Mouse (Mus musculus) MEL (cell line): Measurements from ENCODE around the gene Slc13a3. TPM values are rescaled to one million over a fixed set of nuclear protein-coding genes. Genes with fewer than 3 reads are reported as not detected.

Experiments
- DNase-seq: peaks from one replicate; pipeline ENCODE4 v3.0.0; 2011; ENCODE audit warnings: low read depth, low spot score
- H3K27ac ChIP-seq: 2 replicates; pipeline ENCODE4 v1.5.1; 2012; ENCODE audit warnings: low read depth, mild to moderate bottlenecking, control low read depth, low read length, moderate library complexity; ENCODE audit not compliant: control insufficient read depth
- H3K27me3 ChIP-seq, 2 experiments: fragments of 150-350 bp in 1 of 2; sonication (generic) in 1 of 2; 2 replicates each; pipeline ENCODE4 v1.6.1; 2012; ENCODE audit warnings: low read length in 2 of 2, mild to moderate bottlenecking in 2 of 2, improper control_type of control experiment in 1 of 2, moderate library complexity in 1 of 2; ENCODE audit not compliant: insufficient read depth in 2 of 2, control insufficient read depth in 1 of 2
- H3K36me3 ChIP-seq, 2 experiments: 2 replicates each; pipeline ENCODE4 v1.6.1; 2012 to 2014; ENCODE audit warnings: low read length in 2 of 2, improper control_type of control experiment in 1 of 2, inconsistent platforms in 1 of 2, mild to moderate bottlenecking in 1 of 2; ENCODE audit not compliant: insufficient read depth in 2 of 2, control insufficient read depth in 1 of 2
- H3K4me1 ChIP-seq, 2 experiments: fragments of 150-350 bp in 1 of 2; sonication (generic) in 1 of 2; 2 replicates each; pipeline ENCODE4 v1.6.1; 2012; ENCODE audit warnings: low read length in 2 of 2, improper control_type of control experiment in 1 of 2, mild to moderate bottlenecking in 1 of 2; ENCODE audit not compliant: insufficient read depth in 2 of 2, control insufficient read depth in 1 of 2
- H3K4me3 ChIP-seq, 2 experiments: fragments of 150-350 bp in 1 of 2; sonication (generic) in 1 of 2; 2 replicates each; pipeline ENCODE4 v1.5.1; 2012; ENCODE audit warnings: low read depth in 2 of 2, low read length in 2 of 2, mild to moderate bottlenecking in 2 of 2, moderate library complexity in 2 of 2, control low read depth in 1 of 2, improper control_type of control experiment in 1 of 2; ENCODE audit not compliant: control insufficient read depth in 1 of 2, insufficient read depth in 1 of 2
- H3K79me2 ChIP-seq: 2 replicates; pipeline ENCODE4 v1.6.1; 2012; ENCODE audit warnings: mild to moderate bottlenecking, low read length, moderate library complexity; ENCODE audit not compliant: control insufficient read depth, poor library complexity, insufficient read depth
- H3K9ac ChIP-seq: 2 replicates; pipeline ENCODE4 v1.6.1; 2012; ENCODE audit warnings: low read depth, mild to moderate bottlenecking, control low read depth, low read length, moderate library complexity; ENCODE audit not compliant: control insufficient read depth, poor library complexity, severe bottlenecking
- H3K9me3 ChIP-seq: fragments of 150-350 bp; sonication (generic); replicated peaks from 2 replicates; pipeline ENCODE4 v1.6.1; 2012; ENCODE audit warnings: mild to moderate bottlenecking, low read length, improper control_type of control experiment, moderate library complexity; ENCODE audit not compliant: insufficient read depth
- ELF1 ChIP-seq: IDR thresholded peaks from 2 replicates; pipeline ENCODE4 v1.6.1; 2014; ENCODE audit warnings: low read depth, mild to moderate bottlenecking, inconsistent platforms, low read length, improper control_type of control experiment, moderate library complexity
- EP300 ChIP-seq, 2 experiments: IDR thresholded peaks; 2 replicates each; pipeline ENCODE4 v1.6.1; 2011; ENCODE audit warnings: improper control_type of control experiment in 2 of 2, low read length in 2 of 2, low read depth in 1 of 2, mild to moderate bottlenecking in 1 of 2
- ETS1 ChIP-seq: IDR thresholded peaks from 2 replicates; pipeline ENCODE4 v1.6.1; 2012; ENCODE audit warnings: low read depth, mild to moderate bottlenecking, inconsistent platforms, low read length, improper control_type of control experiment, moderate library complexity
- GATA1 ChIP-seq: IDR thresholded peaks from 2 replicates; pipeline ENCODE4 v1.6.1; 2011; ENCODE audit warnings: low read depth, low read length, improper control_type of control experiment
- HCFC1 ChIP-seq: IDR thresholded peaks from 2 replicates; pipeline ENCODE4 v1.6.1; 2012; ENCODE audit warnings: low read depth, mild to moderate bottlenecking, inconsistent platforms, low read length, improper control_type of control experiment, moderate library complexity
- JUND ChIP-seq: IDR thresholded peaks from 2 replicates; pipeline ENCODE4 v1.6.1; 2011; ENCODE audit warnings: low read depth, mild to moderate bottlenecking, improper control_type of control experiment, low read length
- KAT2A ChIP-seq: conservative IDR thresholded peaks from 2 replicates; pipeline ENCODE4 v1.6.1; 2012; ENCODE audit warnings: low read depth, low read length, improper control_type of control experiment, inconsistent platforms
- MAX ChIP-seq: IDR thresholded peaks from 2 replicates; pipeline ENCODE4 v1.6.1; 2011; ENCODE audit warnings: low read length, improper control_type of control experiment
- MEF2A ChIP-seq: IDR thresholded peaks from 2 replicates; pipeline ENCODE4 v1.6.1; 2014; ENCODE audit warnings: low read depth, mild to moderate bottlenecking, inconsistent platforms, low read length, improper control_type of control experiment; ENCODE audit not compliant: poor library complexity, insufficient replicate concordance, severe bottlenecking; ENCODE audit errors: extremely low read depth
- MYB ChIP-seq: IDR thresholded peaks from 2 replicates; pipeline ENCODE4 v1.6.1; 2011; ENCODE audit warnings: mild to moderate bottlenecking, low read depth, low read length, improper control_type of control experiment
- NELFE ChIP-seq: IDR thresholded peaks from 2 replicates; pipeline ENCODE4 v1.6.1; 2011; ENCODE audit warnings: low read depth, low read length, improper control_type of control experiment
- POLR2AphosphoS2 ChIP-seq: IDR thresholded peaks from 2 replicates; pipeline ENCODE4 v1.6.1; 2011; ENCODE audit warnings: low read length, improper control_type of control experiment
- POLR2AphosphoS5 ChIP-seq: IDR thresholded peaks from 2 replicates; pipeline ENCODE4 v1.6.1; 2012; ENCODE audit warnings: low read depth, borderline replicate concordance, mild to moderate bottlenecking, inconsistent platforms, low read length, moderate library complexity, mixed read lengths
- SIN3A ChIP-seq: IDR thresholded peaks from 2 replicates; pipeline ENCODE4 v1.6.1; 2012; ENCODE audit warnings: low read length, improper control_type of control experiment, inconsistent platforms
- SMC3 ChIP-seq: IDR thresholded peaks from 2 replicates; pipeline ENCODE4 v1.6.1; 2011; ENCODE audit warnings: low read depth, low read length, improper control_type of control experiment
- TAL1 ChIP-seq: IDR thresholded peaks from 2 replicates; pipeline ENCODE4 v1.6.1; 2012; ENCODE audit warnings: mild to moderate bottlenecking, inconsistent platforms, low read length, moderate library complexity, mixed read lengths
- TBP ChIP-seq: IDR thresholded peaks from 2 replicates; pipeline ENCODE4 v1.8.0; 2011; ENCODE audit warnings: low read depth, low read length, improper control_type of control experiment
- UBTF ChIP-seq: IDR thresholded peaks from 2 replicates; pipeline ENCODE4 v1.6.1; 2012; ENCODE audit warnings: low read depth, mild to moderate bottlenecking, inconsistent platforms, low read length, improper control_type of control experiment, moderate library complexity, borderline replicate concordance; ENCODE audit not compliant: insufficient read depth
- USF2 ChIP-seq, 2 experiments: IDR thresholded peaks; 2 replicates each; pipeline ENCODE4 v1.6.1; 2011 to 2012; ENCODE audit warnings: improper control_type of control experiment in 2 of 2, low read length in 2 of 2, borderline replicate concordance in 1 of 2, inconsistent platforms in 1 of 2, low read depth in 1 of 2, mild to moderate bottlenecking in 1 of 2; ENCODE audit not compliant: insufficient read depth in 1 of 2
- ZC3H11A ChIP-seq: IDR thresholded peaks from 2 replicates; pipeline ENCODE4 v1.6.1; 2012; ENCODE audit warnings: low read depth, mild to moderate bottlenecking, inconsistent platforms, low read length, improper control_type of control experiment
- ZKSCAN1 ChIP-seq: IDR thresholded peaks from 2 replicates; pipeline ENCODE4 v1.6.1; 2012; ENCODE audit warnings: low read depth, mild to moderate bottlenecking, inconsistent platforms, low read length, improper control_type of control experiment, moderate library complexity
- polyA plus RNA-seq, 2 experiments: library from polyadenylated mRNA; stranded (reverse) in 1 of 2; unstranded in 1 of 2; fragments of >175 nt in 1 of 2; fragments of >200 nt in 1 of 2; gene quantifications; 2 replicates each; pipeline versions ENCODE4 v1.2.1 to v1.2.4; 2012; ENCODE audit warnings: low replicate concordance in 2 of 2, low read depth in 1 of 2; ENCODE audit not compliant: insufficient read length in 2 of 2, insufficient read depth in 1 of 2, missing spikeins in 1 of 2
- total RNA-seq: library from RNA; depleted of rRNA; stranded (reverse); fragments of 300-350 nt; gene quantifications from 2 replicates; pipeline ENCODE4 v1.2.3, GENCODE M21; 2012; rRNA removed

Gene Slc13a3
- total RNA-seq = not detected in 2 replicates
- polyA plus RNA-seq = not detected

DNA sequence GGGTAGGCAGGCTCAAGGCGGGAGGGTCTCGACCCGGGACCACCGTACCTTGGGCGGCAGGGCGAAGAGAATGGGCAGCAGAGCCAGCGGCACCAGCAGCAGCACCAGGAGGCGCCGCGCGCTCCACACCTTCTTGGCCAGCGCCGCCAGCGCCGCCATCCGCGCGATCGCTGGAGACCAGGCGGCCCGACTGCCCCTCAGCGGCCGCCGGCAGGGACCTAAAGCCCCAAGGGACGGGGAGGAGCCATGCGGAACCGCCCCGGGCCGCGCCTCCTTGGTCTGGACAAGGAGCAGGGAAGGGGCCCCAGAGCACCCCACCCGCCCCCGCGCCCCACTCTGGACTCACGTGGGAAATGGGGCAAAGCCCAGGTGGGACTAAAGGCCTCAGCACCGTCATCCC lies at the start of gene Slc13a3:
Slc13a3 (minus strand) TSS at position 228 of the 400 bp plus-strand sequence.
- H3K79me2 ChIP-seq = no peaks in the 10 kb centered on the region
- no peak within 1 kb of the TSS for H3K27ac ChIP-seq
- H3K9me3 ChIP-seq = no peaks in the 10 kb centered on the region
- no peak within 1 kb of the TSS for H3K9ac ChIP-seq
- no peak within 1 kb of the TSS for H3K4me3 ChIP-seq
- no peaks in the 10 kb centered on the region for H3K27me3 ChIP-seq
- H3K4me1 ChIP-seq = no peaks in the 10 kb centered on the region
- H3K36me3 ChIP-seq = no peaks in the 10 kb centered on the region
- TF ChIP-seq MAX (no peak), POLR2AphosphoS5 (no peak), ETS1 (no peak), SIN3A (no peak), ZC3H11A (no peak), MYB (no peak), UBTF (no peak), JUND (no peak), ELF1 (no peak), HCFC1 (no peak), NELFE (no peak)
- no peak for DNase-seq

DNA sequence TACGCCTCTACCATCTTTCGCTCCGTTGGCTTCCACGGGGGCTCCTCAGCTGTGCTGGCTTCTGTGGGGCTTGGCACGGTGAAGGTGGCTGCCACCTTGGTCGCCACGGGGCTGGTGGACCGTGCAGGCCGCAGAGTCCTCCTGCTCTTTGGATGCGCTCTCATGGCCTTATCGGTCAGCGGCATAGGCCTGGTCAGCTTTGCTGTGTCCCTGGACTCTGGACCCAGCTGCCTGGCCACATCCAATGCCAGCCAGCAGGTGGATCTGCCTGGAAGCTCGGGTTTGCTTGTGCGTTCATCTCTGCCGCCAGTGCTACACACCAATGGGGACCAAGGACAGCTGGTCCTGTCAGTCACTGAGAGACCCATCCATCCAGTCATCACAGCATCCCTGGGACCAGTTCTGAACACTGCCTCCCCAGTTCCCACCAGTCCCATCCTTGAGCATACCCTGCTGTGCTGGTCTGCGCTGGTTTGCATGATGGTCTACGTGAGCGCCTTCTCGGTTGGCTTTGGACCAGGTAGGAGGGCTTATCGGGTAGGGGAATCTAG lies 42.2 kb upstream of the Slc13a3 start:
- no peaks in the 10 kb centered on the region for H3K27me3 ChIP-seq
- TF ChIP-seq ZKSCAN1 (no peak), SMC3 (no peak), EP300 (IDR thresholded peaks at IDR 0.05; ENCODE audit: low read depth in 1 of 2, low read length in 2 of 2) (no peak), KAT2A (no peak), MAX (no peak), USF2 (IDR thresholded peaks at IDR 0.05; ENCODE audit: borderline replicate concordance in 1 of 2, insufficient read depth in 1 of 2, low read depth in 1 of 2, low read length in 2 of 2) (no peak), POLR2AphosphoS2 (no peak), GATA1 (no peak), MEF2A (no peak), MYB (no peak), TBP (no peak), TAL1 (no peak)
- no peak for DNase-seq
- H3K9ac ChIP-seq = no peak overlapping the region
- H3K9me3 ChIP-seq = no peaks in the 10 kb centered on the region
- H3K27ac ChIP-seq = no peak overlapping the region
- H3K79me2 ChIP-seq = no peaks in the 10 kb centered on the region
- no peak overlapping the region for H3K4me3 ChIP-seq
- no peaks in the 10 kb centered on the region for H3K4me1 ChIP-seq
- no peaks in the 10 kb centered on the region for H3K36me3 ChIP-seq
